Mouse (Mus musculus): Measurements from ENCODE around the gene Rab39. TPM values are rescaled to one million over a fixed set of nuclear protein-coding genes. Genes with fewer than 3 reads are reported as not detected.

The Rab39 gene
- 0.20 TPM for polyA plus RNA-seq (2014; fragmentation: Illumina TruSeq; extraction: RNeasy Lipid Tissue Mini Kit (QIAGEN cat#74804); ENCODE audit: low read depth, low replicate concordance)

GRCm38 (mm10) chr9:53705992-53706696 is at the start of gene Rab39:
Rab39 (minus strand) TSS chr9:53706232.

DNA sequence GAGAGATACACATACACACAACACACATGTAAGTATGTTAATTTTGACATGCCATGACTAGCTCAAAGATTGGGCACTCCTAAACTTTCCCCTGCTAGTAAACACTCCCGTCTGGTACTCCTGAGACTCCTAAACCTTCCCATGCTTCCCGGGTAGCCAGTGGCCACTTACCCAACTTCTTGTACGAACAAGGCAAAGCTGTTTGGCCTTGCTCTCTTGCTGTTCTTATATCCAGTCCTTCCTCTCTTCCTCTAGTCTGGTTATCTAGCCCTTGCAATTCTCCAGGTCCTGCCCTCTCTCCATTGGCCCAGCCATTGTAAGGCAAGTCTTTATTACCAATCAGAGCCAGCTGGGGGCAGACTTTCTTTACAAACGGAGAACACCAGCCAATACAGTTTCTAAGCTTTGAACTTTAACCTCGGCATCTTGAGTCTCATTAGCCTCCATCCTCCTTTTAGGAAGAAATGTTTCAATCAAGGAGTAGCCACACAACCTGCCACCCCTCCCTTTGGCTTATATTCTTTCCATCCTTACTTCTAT is 36.3 kb downstream of the Rab39 start, which contains the start of gene Cul5:
Gene Cul5, minus strand, starts transcription at position 335 of the 540 bp plus-strand sequence.

Other genes starting within 250 kb of the Rab39 start
- gene Atm, start 169.5 kb downstream of the Rab39 start, polyA plus RNA-seq (2014; fragmentation: Illumina TruSeq; extraction: RNeasy Lipid Tissue Mini Kit (QIAGEN cat#74804); ENCODE audit: low read depth, low replicate concordance) = 15.6 TPM
- gene Npat, start 169.2 kb downstream of the Rab39 start, polyA plus RNA-seq (2014; fragmentation: Illumina TruSeq; extraction: RNeasy Lipid Tissue Mini Kit (QIAGEN cat#74804); ENCODE audit: low read depth, low replicate concordance) = 19.1 TPM
- 271 TPM for gene Acat1, start 95.8 kb downstream of the Rab39 start, polyA plus RNA-seq (2014; fragmentation: Illumina TruSeq; extraction: RNeasy Lipid Tissue Mini Kit (QIAGEN cat#74804); ENCODE audit: low read depth, low replicate concordance)
- gene Cul5, start 36.2 kb downstream of the Rab39 start, polyA plus RNA-seq (2014; fragmentation: Illumina TruSeq; extraction: RNeasy Lipid Tissue Mini Kit (QIAGEN cat#74804); ENCODE audit: low read depth, low replicate concordance) = 68.5 TPM
- gene Slc35f2, start 65.3 kb upstream of the Rab39 start, polyA plus RNA-seq (2014; fragmentation: Illumina TruSeq; extraction: RNeasy Lipid Tissue Mini Kit (QIAGEN cat#74804); ENCODE audit: low read depth, low replicate concordance) = 20.7 TPM
- not detected for gene Sln, start 143.9 kb upstream of the Rab39 start, polyA plus RNA-seq (2014; fragmentation: Illumina TruSeq; extraction: RNeasy Lipid Tissue Mini Kit (QIAGEN cat#74804); ENCODE audit: low read depth, low replicate concordance)

All from kidney, adult 10 weeks (tissue).